Mouse (Mus musculus) hindbrain, postnatal 0 days (tissue): ENCODE measurements at regions not wholly inside any gene's neighbourhood (a gene's known extent, or its start where the extent isn't known, plus 50 kb on each side); places are given as distances from the start of the nearest gene placed in this dataset.

Experiments used
- ATAC-seq: fragments of 200-750 bp; cut with Nextera tagmentation; 2 replicates; pipeline ENCODE4 v1.8.0; 2017; ENCODE audit warnings: mild to moderate bottlenecking, moderate TSS enrichment, moderate library complexity
- DNase-seq: peaks from one replicate; pipeline ENCODE4 v3.0.0-alpha.2; 2015; ENCODE audit warnings: low spot score
- H3K27ac ChIP-seq: fragments of 300-500 bp; sonication (generic); 2 replicates; pipeline ENCODE4 v1.5.1; 2014; ENCODE audit warnings: mild to moderate bottlenecking
- H3K27me3 ChIP-seq: fragments of 300-500 bp; sonication (generic); 2 replicates; pipeline ENCODE4 v1.6.1; 2014; ENCODE audit warnings: low read length, mixed read lengths; ENCODE audit not compliant: insufficient read depth
- H3K36me3 ChIP-seq: fragments of 300-500 bp; sonication (generic); 2 replicates; pipeline ENCODE4 v1.6.1; 2014; ENCODE audit warnings: low read length, mixed read lengths; ENCODE audit not compliant: insufficient read depth
- H3K4me1 ChIP-seq: fragments of 300-500 bp; sonication (generic); 2 replicates; pipeline ENCODE4 v1.6.1; 2014; ENCODE audit warnings: antibody characterized with exemption, low read length, mixed read lengths; ENCODE audit not compliant: insufficient read depth
- H3K4me2 ChIP-seq: fragments of 300-500 bp; sonication (generic); 2 replicates; pipeline ENCODE4 v1.6.1; 2014; ENCODE audit warnings: low read depth, mild to moderate bottlenecking, low read length, moderate library complexity, mixed read lengths
- H3K4me3 ChIP-seq: fragments of 300-500 bp; sonication (generic); 2 replicates; pipeline ENCODE4 v1.5.1; 2014; ENCODE audit warnings: low read length
- H3K9ac ChIP-seq: fragments of 300-500 bp; sonication (generic); replicated peaks from 2 replicates; pipeline ENCODE4 v1.6.1; 2014; ENCODE audit warnings: mild to moderate bottlenecking, low read length, moderate library complexity, mixed read lengths
- H3K9me3 ChIP-seq: fragments of 300-500 bp; sonication (generic); 2 replicates; pipeline ENCODE4 v1.6.1; 2016; ENCODE audit warnings: low read length, mixed read lengths
- CTCF ChIP-seq: IDR thresholded peaks from 2 replicates; pipeline ENCODE4 v1.5.1; 2016; ENCODE audit warnings: antibody characterized with exemption, control low read depth, low read depth
- WGBS: fragments of 180-500 bp; shearing (Covaris S2); extraction: QIAGEN DNeasy Blood & Tissue Kit; methylation state at CpG from one replicate; pipeline ENCODE4 v1.1.7; 2014; 5-methylcytosine and 5-hydroxymethylcytosine counted together

DNA sequence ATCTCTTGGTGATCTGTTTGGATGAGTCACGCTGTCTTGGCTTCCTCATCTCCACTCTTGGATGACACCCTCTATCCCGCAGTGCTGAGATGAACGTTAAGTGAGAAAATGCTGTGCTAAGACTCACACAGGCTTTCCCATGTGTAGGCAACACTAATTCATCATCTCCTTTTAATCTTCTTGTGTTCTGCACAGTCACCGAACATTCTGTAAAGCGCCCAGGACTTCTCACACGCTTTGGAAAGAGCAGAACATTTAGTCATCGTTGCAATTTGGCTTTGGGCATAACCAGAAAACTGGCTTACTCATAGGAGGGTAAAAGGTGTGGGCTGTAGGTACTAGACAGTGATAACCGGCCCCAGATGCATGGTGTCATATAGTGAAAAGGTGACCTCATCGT is 94.9 kb downstream of the Plppr4 start:
- H3K36me3 ChIP-seq: no peaks in the 10 kb centered on the region
- no peak overlapping the region for H3K4me3 ChIP-seq
- no peaks in the 10 kb centered on the region for H3K4me1 ChIP-seq
- H3K9ac ChIP-seq: no peak overlapping the region
- 89% methylated on average over 9 of the region's 9 CpGs for WGBS
- no peaks in the 10 kb centered on the region for H3K9me3 ChIP-seq
- no peak for TF ChIP-seq CTCF
- no peak overlapping the region for H3K4me2 ChIP-seq
- no peaks in the 10 kb centered on the region for H3K27me3 ChIP-seq
- H3K27ac ChIP-seq: no peak overlapping the region
- DNase-seq: no peak
- ATAC-seq: no peak

DNA sequence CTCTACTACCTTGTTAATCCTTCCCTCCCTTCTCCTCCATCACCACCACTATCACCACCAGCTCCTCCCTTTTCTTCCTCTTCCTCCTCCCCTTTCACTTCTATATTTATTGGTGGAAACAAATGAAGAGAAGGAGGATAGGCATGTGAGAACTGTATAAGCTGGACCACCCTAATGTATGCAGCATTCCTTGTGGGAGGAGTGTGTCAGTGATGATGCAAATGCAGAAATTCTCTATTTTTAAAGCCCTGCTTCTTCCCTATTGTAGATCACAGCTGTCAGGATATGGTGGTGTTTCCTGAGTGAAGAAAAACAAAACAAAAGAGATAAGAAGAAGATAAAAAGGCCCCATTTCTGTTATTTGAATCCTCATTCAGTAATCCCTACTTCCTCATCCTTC is 112.8 kb downstream of the Plppr4 start:
- Histone ChIP-seq H3K4me3 (no peak overlapping the region), H3K36me3 (no peaks in the 10 kb centered on the region), H3K9me3 (no peaks in the 10 kb centered on the region), H3K27me3 (no peaks in the 10 kb centered on the region), H3K4me2 (no peak overlapping the region), H3K27ac (no peak overlapping the region), H3K4me1 (no peaks in the 10 kb centered on the region), H3K9ac (no peak overlapping the region)
- no peak for TF ChIP-seq CTCF
- no peak for DNase-seq
- ATAC-seq: no peak

DNA sequence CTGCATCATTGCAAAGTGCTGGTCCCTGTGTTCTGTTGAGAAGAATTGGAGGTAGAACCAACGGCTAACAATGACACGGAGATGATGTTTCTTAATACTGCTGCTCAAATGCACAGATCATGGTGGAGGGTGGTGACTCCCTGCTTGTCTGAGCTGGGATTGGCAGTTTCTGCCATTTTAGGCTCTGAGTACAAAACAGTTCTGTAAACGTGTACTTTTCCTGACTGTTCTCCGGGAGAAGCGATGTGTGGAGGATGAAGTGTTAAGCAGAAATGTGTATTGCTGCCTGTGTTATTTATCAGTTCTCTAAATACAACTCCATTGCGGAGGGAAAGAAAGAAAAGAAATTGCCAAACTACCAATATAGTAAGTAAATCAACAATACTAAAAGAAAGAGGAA is 118.9 kb downstream of the Plppr4 start:
- Histone ChIP-seq H3K4me3 (no peak overlapping the region), H3K9me3 (0 out of 2 replicates have a peak, but pooled peaks cover 4% of the 10 kb centered on the region), H3K27me3 (no peaks in the 10 kb centered on the region), H3K9ac (no peak overlapping the region), H3K4me2 (no peak overlapping the region), H3K36me3 (no peaks in the 10 kb centered on the region), H3K4me1 (no peaks in the 10 kb centered on the region), H3K27ac (no peak overlapping the region)
- DNase-seq (no peak), ATAC-seq (no peak)
- WGBS: 88% methylated on average over 6 of the region's 6 CpGs
- no peak for TF ChIP-seq CTCF

GRCm38 (mm10) chr3:117226616-117227015 is 134.1 kb downstream of the Plppr4 start:
- ATAC-seq: no peak
- H3K4me3 ChIP-seq: no peak overlapping the region
- H3K4me1 ChIP-seq: no peaks in the 10 kb centered on the region
- DNase-seq: no peak
- no peaks in the 10 kb centered on the region for H3K27me3 ChIP-seq
- 89% methylated on average over 3 of the region's 3 CpGs for WGBS
- H3K27ac ChIP-seq: no peak overlapping the region
- no peak for TF ChIP-seq CTCF
- H3K9me3 ChIP-seq: no peaks in the 10 kb centered on the region
- H3K36me3 ChIP-seq: no peaks in the 10 kb centered on the region
- H3K4me2 ChIP-seq: no peak overlapping the region
- H3K9ac ChIP-seq: no peak overlapping the region

DNA sequence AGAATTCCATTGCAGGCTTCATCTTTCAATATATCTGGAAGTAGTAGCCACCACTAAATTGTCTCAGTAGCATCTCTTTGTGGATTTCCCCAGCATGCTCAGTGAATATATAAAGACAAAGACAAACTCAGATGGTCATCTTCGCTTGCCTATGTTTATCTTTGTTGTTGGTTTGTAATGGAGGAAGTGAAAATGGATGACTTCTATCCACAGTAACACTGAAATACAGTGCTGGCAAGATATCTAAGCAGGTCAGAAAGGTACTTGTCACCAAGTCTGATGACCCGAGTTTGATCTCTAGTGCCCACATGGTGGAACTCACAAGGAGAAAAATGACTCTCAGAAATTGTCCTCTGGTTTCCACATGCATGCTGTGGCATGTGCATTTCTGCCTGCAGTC is 135.6 kb downstream of the Plppr4 start:
- Histone ChIP-seq H3K27me3 (no peaks in the 10 kb centered on the region), H3K36me3 (no peaks in the 10 kb centered on the region), H3K4me1 (no peaks in the 10 kb centered on the region), H3K27ac (no peak overlapping the region), H3K4me3 (no peak overlapping the region), H3K4me2 (no peak overlapping the region), H3K9me3 (no peaks in the 10 kb centered on the region), H3K9ac (no peak overlapping the region)
- no peak for ATAC-seq
- 89% methylated on average over 2 of the region's 2 CpGs for WGBS
- TF ChIP-seq CTCF: no peak
- no peak for DNase-seq

DNA sequence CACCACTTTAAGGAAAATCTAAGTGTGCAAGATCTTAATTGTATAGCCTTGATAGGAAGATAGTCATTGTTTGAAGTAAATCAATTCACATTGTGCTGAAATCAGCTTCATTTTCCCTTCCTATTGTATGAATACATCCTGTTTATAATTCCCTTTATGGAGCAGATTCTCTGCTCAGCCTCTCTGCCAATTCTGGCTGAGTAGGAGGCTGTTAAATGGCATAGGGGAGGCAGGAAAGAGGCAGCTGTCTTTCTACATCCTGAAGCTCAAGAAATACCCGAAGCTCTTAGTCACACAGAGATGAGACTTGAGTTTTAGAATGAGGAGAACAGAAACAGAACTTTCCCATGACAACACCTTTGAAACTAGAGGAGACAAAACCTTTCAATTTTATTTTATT is 142.7 kb downstream of the Plppr4 start:
- WGBS: 46% methylated on average over 1 of the region's 1 CpGs
- Histone ChIP-seq H3K4me2 (no peak overlapping the region), H3K27me3 (no peaks in the 10 kb centered on the region), H3K9ac (no peak overlapping the region), H3K4me3 (no peak overlapping the region), H3K27ac (no peak overlapping the region), H3K4me1 (no peaks in the 10 kb centered on the region), H3K36me3 (no peaks in the 10 kb centered on the region), H3K9me3 (no peaks in the 10 kb centered on the region)
- TF ChIP-seq CTCF: no peak
- ATAC-seq: no peak
- no peak for DNase-seq

- WGBS: 72% methylated on average over 1 of the region's 1 CpGs
- H3K4me2 ChIP-seq: no peak overlapping the region
- H3K36me3 ChIP-seq: no peaks in the 10 kb centered on the region
- TF ChIP-seq CTCF: no peak
- no peak overlapping the region for H3K27ac ChIP-seq
- H3K27me3 ChIP-seq: no peaks in the 10 kb centered on the region
- no peaks in the 10 kb centered on the region for H3K9me3 ChIP-seq
- no peak overlapping the region for H3K4me3 ChIP-seq
- H3K9ac ChIP-seq: no peak overlapping the region
- no peaks in the 10 kb centered on the region for H3K4me1 ChIP-seq
- ATAC-seq: no peak
- no peak for DNase-seq
Measured at GRCm38 (mm10) chr3:117191903-117192302, 168.8 kb downstream of the Plppr4 start.
